Mouse (Mus musculus): Measurements from ENCODE around the gene Basp1.
"Not testable (repeated sequence)": the region's sequence is repeated elsewhere in the genome, so short reads cannot be mapped to it uniquely, and the experiment has no call there.

The Basp1 gene

DNA sequence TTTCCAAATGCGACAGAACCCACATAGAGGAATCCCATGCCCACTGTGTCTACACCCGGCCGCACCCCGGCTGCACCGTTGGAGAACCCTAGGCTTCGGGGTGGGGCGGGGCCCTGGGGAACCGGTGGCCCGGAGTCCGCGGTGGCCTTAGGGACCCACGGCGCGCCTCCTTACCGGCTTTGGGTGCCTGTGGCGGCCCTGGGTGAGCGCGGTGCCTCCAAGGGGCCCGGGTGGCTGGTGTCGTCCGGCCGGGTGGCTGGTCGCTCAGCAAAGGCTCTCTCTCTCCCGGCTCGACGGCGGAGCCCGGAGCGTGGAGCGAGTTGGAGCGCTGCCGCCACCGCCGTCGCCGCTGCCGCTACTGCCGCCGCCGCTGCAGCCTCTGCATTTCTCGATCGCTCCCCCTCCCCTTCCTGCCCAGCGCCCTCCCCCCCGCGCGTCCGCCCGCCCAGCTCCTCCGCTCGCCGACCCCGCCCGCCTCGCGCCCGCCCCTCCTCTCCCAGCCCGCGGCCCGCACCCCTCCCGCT is at the start of gene Basp1:
TSS of gene Basp1 (minus strand) at position 387 of the 524 bp plus-strand sequence.
- peak; percentile 89 for DNase-seq (ENCODE audit: low read depth, low spot score)

DNA sequence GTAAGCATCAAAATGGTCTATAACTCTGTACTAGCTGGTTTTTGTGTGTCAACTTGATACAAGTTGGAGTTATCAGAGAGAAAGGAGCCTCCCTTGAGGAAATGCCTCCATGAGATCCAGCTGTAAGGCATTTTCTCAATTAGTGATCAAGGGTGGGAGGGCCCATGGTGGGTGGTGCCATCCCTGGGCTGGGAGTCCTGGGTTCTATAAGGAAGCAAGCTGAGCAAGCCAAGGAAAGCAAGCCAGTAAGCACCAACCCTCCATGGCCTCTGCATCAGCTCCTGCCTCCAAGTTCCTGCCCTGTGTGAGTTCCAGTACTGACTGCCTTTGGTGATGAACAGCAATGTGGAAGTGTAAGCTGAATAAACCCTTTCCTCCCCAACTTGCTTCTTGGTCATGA is 49.5 kb upstream of the Basp1 start:
- DNase-seq (ENCODE audit: low read depth, low spot score): not testable (repeated sequence)

DNA sequence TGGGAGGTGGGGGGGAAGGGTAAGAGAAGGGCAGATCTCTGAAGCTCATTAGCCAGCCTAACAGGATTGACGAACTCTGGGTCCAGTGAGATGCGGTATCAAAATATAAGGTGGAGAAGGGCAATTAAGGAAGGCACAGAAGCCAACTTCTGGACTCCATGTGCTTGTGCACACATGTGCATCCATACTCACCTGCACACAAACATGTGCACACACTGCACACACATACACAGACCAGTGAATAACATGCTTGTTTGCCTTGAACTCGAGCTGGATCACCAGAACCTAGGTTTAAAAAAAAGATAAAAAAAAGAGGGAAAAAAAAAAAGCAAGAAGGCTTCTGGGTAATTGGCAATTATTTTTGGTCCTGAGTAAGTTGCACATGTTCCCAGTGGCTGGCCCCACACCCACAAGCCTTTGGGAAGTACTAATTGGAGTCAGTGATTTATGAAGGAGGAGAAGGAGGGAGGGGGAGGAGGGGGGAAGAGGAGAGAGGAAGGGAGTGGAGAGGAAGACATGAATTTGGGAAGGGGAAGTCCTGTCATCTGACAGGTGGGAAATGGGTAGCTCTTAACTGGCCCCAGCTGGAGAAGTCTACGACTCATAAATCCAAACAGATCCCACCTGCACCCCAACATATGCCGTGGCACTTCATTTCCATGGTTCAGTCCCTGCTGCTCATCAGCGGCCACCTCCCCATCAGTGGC is 48.6 kb upstream of the Basp1 start:
- no peak for DNase-seq (ENCODE audit: low read depth, low spot score)

DNA sequence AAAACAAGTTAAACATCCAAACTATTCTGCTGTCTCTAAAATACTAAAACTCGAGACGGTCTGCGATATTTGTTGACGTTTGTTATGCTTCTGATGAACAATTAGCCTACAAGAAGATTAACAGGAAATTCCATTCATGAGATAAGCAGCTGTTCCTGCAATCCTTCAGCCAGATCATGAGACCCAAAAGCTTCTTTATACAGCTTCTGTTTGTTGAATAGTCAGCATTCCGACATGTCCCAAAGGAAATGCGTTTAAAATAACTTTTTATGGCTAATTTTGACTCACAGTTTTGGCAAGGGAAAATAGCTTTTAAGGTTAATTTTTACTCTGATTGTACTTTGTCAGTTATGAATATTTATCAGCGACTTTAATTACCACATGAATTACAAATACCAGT is 46.3 kb upstream of the Basp1 start:
- DNase-seq (ENCODE audit: low read depth, low spot score): no peak

DNA sequence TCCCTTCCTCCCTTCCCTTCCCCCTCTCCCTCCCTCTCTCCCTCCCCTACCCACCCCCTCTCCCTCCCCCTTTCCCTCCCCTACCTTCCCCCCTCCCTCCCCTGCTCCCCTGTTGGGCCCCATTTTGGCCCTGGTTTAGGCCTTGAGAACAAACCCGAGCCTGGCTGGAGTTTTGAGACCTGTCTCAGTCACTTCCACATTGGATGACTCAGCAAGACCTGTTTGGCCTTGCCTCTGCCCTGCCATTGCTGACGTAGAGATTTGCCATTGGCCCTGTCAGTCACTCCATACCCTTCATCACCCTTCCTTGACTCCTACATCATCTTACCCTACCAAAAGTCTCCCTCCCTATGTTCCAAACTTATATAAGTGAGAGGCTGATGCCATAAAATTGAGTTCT is 43.9 kb upstream of the Basp1 start:
- DNase-seq (ENCODE audit: low read depth, low spot score): no peak

DNA sequence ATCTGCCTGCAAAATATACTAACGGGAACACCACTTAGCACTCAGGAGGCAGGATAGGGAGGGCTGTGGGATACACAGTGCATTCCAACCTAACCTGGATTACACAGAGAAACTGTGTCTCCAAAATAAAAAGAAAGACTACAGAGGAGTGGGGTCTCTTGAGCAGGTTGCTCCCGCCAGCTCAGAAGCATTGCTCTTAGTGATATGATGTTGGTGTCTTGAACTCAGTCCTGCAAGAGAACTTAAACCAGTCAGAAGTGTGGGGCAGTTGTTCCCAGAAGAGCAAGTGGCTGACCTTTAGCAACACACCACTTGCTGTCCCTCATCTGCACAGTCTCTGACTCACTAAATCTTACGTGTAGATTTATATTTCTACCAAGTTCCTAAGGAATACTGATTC is 40.0 kb upstream of the Basp1 start:
- no peak for DNase-seq (ENCODE audit: low read depth, low spot score)

DNA sequence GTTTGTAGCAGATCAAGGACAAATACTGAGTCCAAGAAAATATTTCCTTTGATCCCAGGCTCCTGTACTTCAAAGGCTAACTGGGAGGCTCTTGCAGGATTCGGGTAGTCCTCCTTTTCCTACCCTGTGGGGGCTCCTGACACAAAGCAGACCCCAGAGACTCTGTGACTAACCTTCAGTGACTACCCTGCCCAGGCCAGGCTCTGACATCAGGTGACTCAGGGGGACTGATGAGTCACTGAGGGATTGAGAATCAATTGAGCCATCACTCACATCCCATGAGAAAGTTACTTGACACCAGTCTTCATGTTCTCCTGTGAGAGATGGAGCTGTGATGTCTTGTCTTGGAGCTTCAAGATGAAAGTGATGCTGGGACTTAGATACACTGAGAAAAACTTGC is 35.8 kb upstream of the Basp1 start:
- no peak for DNase-seq (ENCODE audit: low read depth, low spot score)

DNA sequence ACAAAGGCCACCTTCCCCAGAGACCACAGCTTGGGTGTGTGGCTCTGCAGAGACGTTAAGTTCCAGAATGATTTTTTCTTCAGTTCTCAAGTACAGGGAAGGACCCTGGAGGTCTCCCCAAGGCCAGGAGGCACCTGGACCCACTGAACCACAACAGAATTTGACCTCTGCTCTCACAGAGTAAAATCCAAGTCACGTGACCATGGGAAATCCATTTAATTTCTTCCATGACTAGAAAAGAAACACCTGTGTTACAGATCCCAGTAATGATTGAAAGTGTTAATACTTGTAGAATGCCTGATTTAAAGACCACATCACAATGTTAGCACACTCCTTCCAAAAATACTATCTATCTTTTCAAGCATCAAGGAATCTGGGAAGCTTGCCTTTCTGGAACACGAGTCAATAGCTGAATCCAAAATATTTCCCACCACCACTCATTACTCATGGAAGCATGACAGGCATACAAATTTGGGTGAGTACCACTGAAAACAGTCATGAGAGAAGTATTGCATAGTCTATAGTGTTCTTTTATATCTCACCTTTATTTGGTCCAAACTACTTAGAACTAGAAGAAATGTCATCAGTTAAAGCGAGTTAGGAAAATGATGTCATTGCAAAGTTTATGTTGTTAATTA is 35.3 kb upstream of the Basp1 start:
- no peak for DNase-seq (ENCODE audit: low read depth, low spot score)

DNA sequence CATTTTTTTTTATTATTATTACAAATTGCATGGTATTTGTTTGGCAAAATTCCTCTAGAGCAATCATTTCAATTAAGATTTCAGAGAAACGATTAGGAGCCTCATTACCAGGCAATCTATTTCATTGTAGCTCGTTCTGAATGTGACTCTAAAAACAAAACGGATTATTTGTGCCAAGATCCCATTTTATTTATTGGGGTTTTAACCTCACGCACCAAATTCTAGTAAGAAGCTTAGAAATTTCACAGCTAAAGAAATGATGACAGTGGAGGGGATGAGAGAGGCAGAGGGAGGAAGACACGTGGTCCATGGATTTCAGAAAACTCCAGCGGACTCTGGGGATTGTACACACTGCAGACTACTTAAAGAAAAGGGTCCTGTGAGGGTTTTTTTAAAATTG is 33.6 kb upstream of the Basp1 start:
- DNase-seq (ENCODE audit: low read depth, low spot score): no peak

DNA sequence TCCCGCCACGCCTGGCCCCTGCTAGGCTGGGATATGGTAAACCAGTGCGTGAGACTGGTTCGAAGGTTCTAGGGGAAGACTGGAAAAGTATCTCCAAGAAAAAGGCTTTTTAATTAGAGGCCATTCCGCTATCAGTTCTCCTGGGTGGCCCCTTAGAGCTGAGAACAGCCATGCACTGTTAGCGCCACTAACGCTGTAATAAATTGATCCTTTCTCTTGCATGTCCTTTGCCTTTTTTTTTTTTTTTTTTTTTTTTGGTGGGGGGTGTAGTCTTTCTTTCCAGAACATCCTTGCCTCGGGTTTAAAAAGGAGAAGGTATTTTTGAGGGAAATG is 32.6 kb upstream of the Basp1 start:
- no peak for DNase-seq (ENCODE audit: low read depth, low spot score)

DNA sequence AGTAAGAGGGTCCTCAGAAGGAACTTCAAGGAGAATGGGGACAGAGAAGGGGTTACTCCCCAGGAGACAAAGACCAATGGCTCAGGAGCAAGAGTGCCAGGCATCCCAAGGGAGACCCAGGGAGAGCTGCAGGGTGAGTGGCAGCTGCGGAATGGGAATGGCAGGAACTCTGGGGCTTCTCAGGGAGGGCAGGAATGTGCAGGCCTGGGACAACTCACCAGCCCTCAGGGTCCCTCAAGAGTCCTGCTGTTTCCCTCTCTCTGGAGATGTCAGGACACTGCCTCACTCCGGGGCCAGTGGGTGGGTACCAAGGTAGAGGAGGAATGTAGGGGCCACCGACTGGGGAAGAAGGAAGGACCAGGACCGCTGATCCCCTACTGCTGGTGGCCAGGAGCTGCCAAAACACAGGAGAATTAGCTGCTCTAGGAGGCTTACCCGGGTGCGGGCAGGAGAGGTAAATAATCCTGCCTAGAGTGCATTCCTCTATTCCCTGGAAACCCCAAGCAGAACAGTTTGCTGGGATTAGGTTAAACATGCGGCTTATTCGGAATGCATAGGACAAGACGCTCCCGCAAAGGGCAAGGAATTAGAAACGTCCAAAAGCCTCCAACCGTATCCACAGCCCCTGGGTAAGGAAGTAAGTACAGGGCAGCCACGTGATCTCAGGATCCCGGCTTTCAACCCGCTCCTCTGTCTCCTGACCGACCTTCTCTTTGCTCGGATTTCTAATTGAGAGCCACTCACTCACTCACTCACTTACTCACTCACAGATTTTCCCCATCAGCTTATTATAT is 32.0 kb upstream of the Basp1 start:
- no peak for DNase-seq (ENCODE audit: low read depth, low spot score)

DNA sequence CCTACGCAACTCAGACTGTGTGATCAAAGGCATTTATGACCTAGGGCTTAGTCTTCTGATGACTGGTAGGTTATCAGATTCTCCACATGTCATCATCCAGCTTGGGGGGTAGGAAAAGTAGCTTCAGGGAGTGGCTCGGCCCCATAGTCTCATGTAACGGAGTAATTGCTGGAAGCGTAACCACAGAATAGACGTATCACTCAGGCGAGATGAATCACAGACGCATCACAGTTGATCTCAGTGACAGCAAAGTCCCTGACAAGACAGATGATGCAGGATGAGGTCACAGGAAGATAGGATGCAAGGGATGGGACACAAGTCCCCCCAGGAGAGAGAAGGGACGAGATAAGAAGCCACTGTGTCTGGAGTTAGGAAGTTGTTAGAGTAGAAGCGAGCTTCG is 30.6 kb upstream of the Basp1 start:
- DNase-seq (ENCODE audit: low read depth, low spot score): no peak

DNA sequence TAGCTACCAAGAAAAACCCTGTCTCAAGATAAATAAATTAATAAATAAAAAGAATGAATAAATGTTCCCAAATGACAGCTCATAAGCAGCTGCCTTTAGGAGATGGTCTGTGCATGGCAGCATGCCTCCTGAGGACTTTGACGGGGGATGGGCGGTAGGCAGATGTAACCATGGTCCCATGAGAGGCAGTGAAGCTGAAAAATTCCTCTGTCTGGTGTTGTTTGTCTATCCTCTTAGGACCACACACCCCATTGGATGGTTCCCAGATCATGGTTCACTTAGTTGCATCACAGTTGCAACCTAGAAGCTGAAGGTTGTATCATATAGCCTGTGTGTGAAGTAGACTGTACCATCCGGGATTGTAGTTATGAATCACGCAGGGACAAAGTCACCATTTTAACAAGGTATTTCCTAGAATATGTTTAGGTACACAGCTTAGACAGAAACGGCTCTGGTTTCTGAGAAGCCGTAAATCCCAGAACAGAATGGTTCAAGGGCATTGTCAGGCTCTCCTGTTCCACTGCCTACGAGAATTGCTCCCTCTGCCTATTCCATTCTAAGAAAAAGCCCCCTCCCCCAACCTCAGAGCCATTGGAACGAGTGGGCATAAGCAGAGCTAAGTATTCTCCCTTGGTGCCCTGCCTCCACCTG is 29.7 kb upstream of the Basp1 start:
- DNase-seq (ENCODE audit: low read depth, low spot score): no peak

DNA sequence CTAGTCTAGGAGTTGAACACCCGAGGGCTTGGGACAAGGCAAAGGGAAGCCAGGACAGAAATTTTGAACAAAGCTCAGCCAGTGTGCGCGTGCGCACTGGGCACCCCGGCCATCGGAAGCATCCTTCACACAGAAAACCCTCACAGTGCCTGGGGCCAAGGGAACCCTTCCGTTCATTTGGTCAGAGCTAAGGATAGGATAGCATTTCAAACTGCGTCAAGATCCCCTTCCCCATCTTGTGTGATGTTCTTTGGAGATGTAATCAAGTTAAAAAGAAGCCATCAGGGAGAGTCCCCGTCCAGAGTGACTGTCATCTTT is 28.3 kb upstream of the Basp1 start:
- no peak for DNase-seq (ENCODE audit: low read depth, low spot score)

DNA sequence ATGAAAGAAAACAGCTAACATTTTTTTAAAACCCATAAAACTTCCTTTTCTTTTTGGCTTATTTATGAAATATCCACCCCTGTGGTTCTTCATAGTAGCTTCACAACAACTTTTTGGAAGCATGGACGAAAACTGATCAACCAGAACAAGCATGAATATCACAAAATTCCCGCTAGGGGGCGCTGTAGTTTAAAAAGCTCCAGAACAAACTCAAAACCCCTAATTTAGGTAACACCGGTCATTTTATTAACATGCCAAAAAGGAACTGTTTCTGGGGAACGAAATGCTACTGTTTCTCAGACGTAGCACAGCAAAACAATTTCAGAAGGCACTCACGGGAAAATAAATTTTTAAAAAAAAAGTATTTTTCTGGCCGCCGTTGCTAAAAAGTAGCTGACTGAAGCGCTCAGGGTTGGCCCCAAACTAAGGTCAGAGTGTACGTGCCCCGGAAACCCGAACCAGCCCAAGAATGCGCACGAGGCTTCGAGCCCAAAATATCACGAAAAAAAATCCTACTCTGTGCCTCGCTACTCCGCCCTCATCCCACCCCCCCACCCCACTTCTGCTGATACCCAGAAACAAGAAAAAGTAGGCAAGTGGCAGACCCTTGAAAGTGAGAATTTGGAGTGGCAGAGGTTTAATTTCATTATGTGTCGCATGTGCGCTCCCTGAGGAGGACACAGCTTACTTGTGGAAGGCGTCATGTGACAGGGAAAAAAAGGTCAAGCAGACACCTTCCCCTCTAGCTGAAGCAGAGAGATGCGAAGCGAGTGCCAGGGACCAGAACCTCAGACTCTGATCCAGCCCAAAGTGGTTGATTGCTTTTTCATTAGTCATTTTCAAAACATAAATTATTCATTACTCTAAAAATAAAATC is 27.7 kb upstream of the Basp1 start:
- DNase-seq (ENCODE audit: low read depth, low spot score): peak; percentile 85

DNA sequence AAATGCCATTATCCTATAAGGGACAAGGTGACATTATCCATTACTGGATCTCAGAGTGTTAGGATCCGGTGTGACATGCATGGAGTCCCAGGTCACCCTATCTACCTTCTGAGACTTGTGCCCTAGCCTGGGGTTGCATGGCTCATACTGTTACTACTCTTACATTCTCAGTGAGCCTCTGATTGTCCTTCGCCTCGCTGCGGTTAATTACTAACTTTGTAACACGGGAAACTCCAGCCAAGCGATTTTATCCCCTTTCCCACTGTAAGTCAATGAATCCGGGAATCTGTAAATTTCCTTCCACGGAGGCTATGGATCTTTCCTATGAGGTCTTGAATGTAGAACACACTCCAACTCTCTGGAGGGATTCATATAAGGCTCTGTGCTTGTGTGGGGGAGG is 26.8 kb upstream of the Basp1 start:
- DNase-seq (ENCODE audit: low read depth, low spot score): no peak

DNA sequence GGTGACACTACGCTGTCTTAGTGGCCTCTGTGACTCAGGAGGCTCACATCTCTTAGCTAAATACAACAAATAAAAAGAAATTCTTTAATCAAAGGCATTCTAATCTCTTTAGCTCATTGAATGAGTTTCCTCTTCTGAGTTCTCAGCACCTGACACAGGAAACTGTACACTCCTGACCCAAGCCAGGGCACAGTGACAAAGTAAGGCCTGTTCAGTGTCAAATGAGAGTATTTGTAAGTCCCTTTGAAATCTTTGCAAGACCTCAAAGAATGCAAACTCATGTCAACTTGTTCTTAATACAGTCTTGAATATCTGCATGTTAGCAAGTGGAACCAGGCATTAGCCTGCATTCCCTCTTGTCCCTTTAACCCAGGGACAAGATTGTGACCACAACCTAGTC is 18.8 kb upstream of the Basp1 start:
- DNase-seq (ENCODE audit: low read depth, low spot score): no peak

DNA sequence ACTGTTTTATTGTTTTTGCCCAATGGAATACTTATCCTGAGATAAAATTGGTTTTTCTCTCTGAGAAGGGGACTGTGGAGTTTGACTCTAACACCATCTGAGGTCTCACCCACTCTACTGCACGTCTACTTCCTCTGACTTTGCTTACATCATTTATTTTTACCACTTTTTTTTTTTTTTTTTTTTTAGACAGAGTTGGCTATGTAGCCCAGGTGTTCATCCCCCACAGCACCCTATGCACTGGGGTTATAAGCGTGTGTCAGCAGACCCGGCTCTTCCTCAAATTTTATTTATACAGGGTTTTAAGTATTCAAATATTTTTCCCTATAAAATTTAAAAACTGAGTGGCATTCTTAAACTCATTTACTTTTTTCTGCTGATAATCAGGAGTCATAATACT is 16.6 kb upstream of the Basp1 start:
- peak; percentile 65 for DNase-seq (ENCODE audit: low read depth, low spot score)

DNA sequence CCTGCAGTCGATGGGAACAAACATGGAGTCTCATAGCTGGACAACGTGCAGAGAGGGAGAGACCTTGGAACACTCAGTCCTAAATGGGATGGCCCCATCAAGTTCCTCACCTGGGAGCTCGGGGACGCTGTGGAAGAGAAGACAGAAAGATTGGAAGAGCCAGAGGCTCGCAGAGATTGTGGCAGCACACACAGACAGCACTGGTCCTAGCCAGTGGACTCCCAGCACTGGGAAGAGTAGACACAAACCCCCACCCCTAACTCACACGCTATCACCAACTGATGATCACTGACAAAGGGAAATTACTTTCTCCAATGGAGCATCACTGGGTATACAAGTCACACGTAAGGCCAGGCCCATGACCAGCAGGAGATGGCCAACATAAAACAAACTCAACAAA is 15.4 kb upstream of the Basp1 start:
- DNase-seq (ENCODE audit: low read depth, low spot score): no peak

DNA sequence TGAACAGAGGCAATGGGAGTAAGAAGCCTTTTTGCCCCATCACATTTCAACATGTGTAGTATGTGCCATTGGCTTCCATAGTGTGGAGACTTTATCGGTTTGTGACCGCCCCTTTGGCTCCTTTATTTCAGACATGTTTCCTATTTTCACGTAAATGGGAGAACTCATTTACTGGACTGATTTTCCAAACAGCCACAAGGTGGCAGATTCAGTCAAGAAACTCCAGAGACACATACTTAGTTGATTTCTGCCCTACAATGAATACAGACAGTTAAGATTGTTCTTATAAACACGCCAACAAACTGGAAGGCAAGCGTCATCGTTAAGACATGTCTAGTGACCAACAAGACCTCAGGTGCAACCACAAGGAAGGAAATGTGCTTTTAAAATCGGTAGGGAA is 15.0 kb upstream of the Basp1 start:
- DNase-seq (ENCODE audit: low read depth, low spot score): peak; percentile 62

DNA sequence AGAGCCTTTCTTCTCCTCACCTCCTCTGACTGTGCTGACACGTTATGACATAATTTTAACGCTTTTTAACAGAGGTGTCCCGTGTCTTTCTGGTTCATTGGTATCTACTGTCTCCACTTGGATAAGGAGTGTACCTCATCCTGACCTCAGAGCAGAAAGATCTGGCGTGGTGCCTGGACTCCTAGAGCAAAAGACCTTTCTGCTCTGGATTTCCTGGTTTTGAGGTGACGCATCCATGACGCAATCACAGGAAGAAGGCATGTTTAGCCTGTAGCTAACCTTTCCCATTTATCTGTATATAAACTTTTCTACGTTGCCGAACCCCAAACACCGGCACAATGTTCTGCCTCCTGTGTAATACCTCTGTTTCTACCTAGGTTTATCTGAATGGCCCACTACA is 6.7 kb upstream of the Basp1 start:
- DNase-seq (ENCODE audit: low read depth, low spot score): no peak

Data from A20 (cell line).